Mouse (Mus musculus) common myeloid progenitor, adult 5-6 weeks (primary cell): Measurements from ENCODE around the gene Rnf144b. TPM values are rescaled to one million over a fixed set of nuclear protein-coding genes. Genes with fewer than 3 reads are reported as not detected.

ENCODE experiments used
- total RNA-seq: library from RNA; stranded (forward); fragments of 200-1000, 187-1606 nt; gene quantifications from 2 replicates; pipeline ENCODE4 v1.2.3, GENCODE M21; 2017

Rnf144b gene
- total RNA-seq, 1 experiment from 2014 or later, result 1.7 TPM

Other genes with a start within 250 kb of the Rnf144b start
- 37.5 and 43.5 TPM in 2 replicates for gene Kif13a, start 192.8 kb upstream of the Rnf144b start, total RNA-seq
- gene Nhlrc1, start 107.8 kb upstream of the Rnf144b start, total RNA-seq, result 2.1 and 2.8 TPM in 2 replicates
- 12.6 and 13.5 TPM in 2 replicates for gene Kdm1b, start 79.2 kb upstream of the Rnf144b start, total RNA-seq
- gene Tpmt, start 77.9 kb upstream of the Rnf144b start, total RNA-seq, result 1.3 and 2.8 TPM in 2 replicates
- gene Dek, start 16.5 kb upstream of the Rnf144b start, total RNA-seq, result 700 and 820 TPM in 2 replicates